Comparison of ENCODE assay signal across 25 mouse cellular contexts in genomic region chr11:84332860-84333259, GRCm38 (mm10).
A peak's percentile ranks its signal among the peaks of the same experiment; 100 is the strongest.
DNase-seq lines count a peak whose midpoint lies in the region; ATAC-seq and TF ChIP-seq lines count a peak whose summit lies in the region.
"Had no signal": no experiment of that assay in that cellular context is flagged by ENCODE, and none has a peak within 500 bp of the region (broad histone marks: within the 10 kb centered on the region; RNA-seq: fewer than 3 reads in every experiment).

No protein-coding gene starts in this region.

- DNase-seq in hindbrain, embryonic 14.5 days (ENCODE audit: low spot score) = no peak
- DNase-seq in spleen, adult 2 months (ENCODE audit: low read depth in 1 of 2, low spot score in 2 of 2) = peak in 1 of 2 experiments; percentile 5
- DNase-seq in spleen, adult 12 weeks (ENCODE audit: low spot score) = no peak
- DNase-seq in R1 (ENCODE audit: low read depth, low spot score) = peak; percentile 23
- no peak for DNase-seq in stomach, postnatal 0 days (ENCODE audit: low spot score)
- no peak for DNase-seq in layer of hippocampus, adult 2 months (ENCODE audit: low spot score in 2 of 2)
- DNase-seq: adrenal gland, postnatal 36 days; cerebellum, adult 11-12 months; cerebellum, postnatal 10 days; forebrain, postnatal 0 days; gastrocnemius, postnatal 25 days; heart, adult 2 months; left cerebral cortex, postnatal 4 days; lung, adult 18-20 months; lung, postnatal 10 days; thymus, adult 18-20 months; thymus, postnatal 36 days had no signal

- no peaks in the 10 kb centered on the region for H3K4me1 ChIP-seq in hindbrain, embryonic 14.5 days (replicated peaks; ENCODE audit: control insufficient read depth, insufficient read depth, low read length)
- no peaks in the 10 kb centered on the region for H3K4me1 ChIP-seq in hindbrain, embryonic 12.5 days
- no peaks in the 10 kb centered on the region; the same call in 1 of the 2 replicates for H3K4me1 ChIP-seq in spleen, adult 2 months (ENCODE audit: control insufficient read depth, insufficient read depth, insufficient read length)
- no peaks in the 10 kb centered on the region for H3K4me1 ChIP-seq in stomach, postnatal 0 days (replicated peaks; ENCODE audit: control insufficient read depth, insufficient read depth)
- H3K4me1 ChIP-seq: intestine, embryonic 15.5 days had no signal

- H3K9me3 ChIP-seq in hindbrain, embryonic 14.5 days (ENCODE audit: control insufficient read depth, low read length) = no peaks in the 10 kb centered on the region
- H3K9me3 ChIP-seq in hindbrain, embryonic 12.5 days (replicated peaks) = no peaks in the 10 kb centered on the region
- no peaks in the 10 kb centered on the region for H3K9me3 ChIP-seq in stomach, postnatal 0 days (ENCODE audit: control insufficient read depth, low read length)
- H3K9me3 ChIP-seq: hindbrain, embryonic 15.5 days; intestine, embryonic 15.5 days; midbrain, embryonic 13.5 days had no signal

- 84% methylated on average over 3 of the region's 3 CpGs for WGBS in hindbrain, embryonic 14.5 days
- WGBS in hindbrain, embryonic 12.5 days = 83% methylated on average over 3 of the region's 3 CpGs
- 50% methylated on average over 3 of the region's 3 CpGs for WGBS in spleen, adult 2 months
- WGBS in stomach, postnatal 0 days = 46% methylated on average over 3 of the region's 3 CpGs

- H3K4me3 ChIP-seq in hindbrain, embryonic 14.5 days (replicated peaks; ENCODE audit: low read length) = no peak overlapping the region
- H3K4me3 ChIP-seq in hindbrain, embryonic 12.5 days = no peak overlapping the region
- no peak overlapping the region for H3K4me3 ChIP-seq in spleen, adult 2 months (ENCODE audit: extremely low read depth, insufficient read depth, insufficient read length)
- H3K4me3 ChIP-seq in stomach, postnatal 0 days (ENCODE audit: low read depth, low read length) = no peak overlapping the region
- H3K4me3 ChIP-seq in layer of hippocampus, adult 2 months = no peak overlapping the region
- H3K4me3 ChIP-seq: heart, adult 2 months; hindbrain, embryonic 15.5 days; intestine, embryonic 15.5 days; left cerebral cortex, adult 2 months; midbrain, embryonic 13.5 days had no signal

- TF ChIP-seq CTCF in spleen, adult 2 months (IDR thresholded peaks at IDR 0.05; ENCODE audit: extremely low read depth, insufficient read depth, insufficient read length, insufficient replicate concordance) = no peak
- TF ChIP-seq CTCF in stomach, postnatal 0 days (IDR thresholded peaks at IDR 0.05; ENCODE audit: low read depth) = no peak
- TF ChIP-seq CTCF in layer of hippocampus, adult 2 months (conservative IDR thresholded peaks at IDR 0.05) = no peak

- no peak for TF ChIP-seq EP300 in stomach, postnatal 0 days (optimal IDR thresholded peaks at IDR 0.05)

- H3K4me2 ChIP-seq in hindbrain, embryonic 14.5 days (replicated peaks) = no peak overlapping the region
- H3K4me2 ChIP-seq in hindbrain, embryonic 12.5 days (replicated peaks) = no peak overlapping the region
- no peak overlapping the region for H3K4me2 ChIP-seq in stomach, postnatal 0 days (replicated peaks; ENCODE audit: low read depth)
- H3K4me2 ChIP-seq: hindbrain, embryonic 15.5 days; intestine, embryonic 15.5 days; liver, embryonic 11.5 days; midbrain, embryonic 13.5 days had no signal

- H3K36me3 ChIP-seq in hindbrain, embryonic 14.5 days (replicated peaks; ENCODE audit: control insufficient read depth, insufficient read depth) = no peaks in the 10 kb centered on the region
- H3K36me3 ChIP-seq in hindbrain, embryonic 12.5 days = 0 out of 2 replicates have a peak, but pooled peaks cover 4% of the 10 kb centered on the region
- 0 out of 2 replicates have a peak, but pooled peaks cover 2% of the 10 kb centered on the region for H3K36me3 ChIP-seq in spleen, adult 2 months (ENCODE audit: control insufficient read depth, insufficient read depth, low read length)
- H3K36me3 ChIP-seq in stomach, postnatal 0 days (ENCODE audit: control insufficient read depth, insufficient read depth, low read length) = no peaks in the 10 kb centered on the region
- H3K36me3 ChIP-seq: hindbrain, embryonic 15.5 days; midbrain, embryonic 13.5 days had no signal

- no peaks in the 10 kb centered on the region for H3K27me3 ChIP-seq in hindbrain, embryonic 14.5 days (ENCODE audit: control insufficient read depth, insufficient read depth, low read length)
- no peaks in the 10 kb centered on the region for H3K27me3 ChIP-seq in hindbrain, embryonic 12.5 days
- no peaks in the 10 kb centered on the region for H3K27me3 ChIP-seq in spleen, adult 2 months (ENCODE audit: control insufficient read depth, insufficient read depth, low read length)
- H3K27me3 ChIP-seq in stomach, postnatal 0 days (ENCODE audit: control insufficient read depth, insufficient read depth, low read length) = no peaks in the 10 kb centered on the region
- H3K27me3 ChIP-seq: hindbrain, embryonic 15.5 days; intestine, embryonic 15.5 days; midbrain, embryonic 13.5 days had no signal

- no peak overlapping the region for H3K9ac ChIP-seq in hindbrain, embryonic 14.5 days
- no peak overlapping the region for H3K9ac ChIP-seq in hindbrain, embryonic 12.5 days
- H3K9ac ChIP-seq in stomach, postnatal 0 days (ENCODE audit: low read length) = no peak overlapping the region
- H3K9ac ChIP-seq: forebrain, postnatal 0 days; hindbrain, embryonic 15.5 days; intestine, embryonic 15.5 days; midbrain, embryonic 13.5 days had no signal

- H3K27ac ChIP-seq in hindbrain, embryonic 14.5 days = peak overlapping the region; percentile 26; the same call in 1 of the 2 replicates
- H3K27ac ChIP-seq in hindbrain, embryonic 12.5 days = no peak overlapping the region
- peak overlapping the region; percentile 67 for H3K27ac ChIP-seq in spleen, adult 2 months (ENCODE audit: insufficient read depth, low read length)
- no peak overlapping the region for H3K27ac ChIP-seq in stomach, postnatal 0 days (replicated peaks)
- no peak overlapping the region for H3K27ac ChIP-seq in layer of hippocampus, adult 2 months
- H3K27ac ChIP-seq: heart, adult 2 months; hindbrain, embryonic 15.5 days; intestine, embryonic 15.5 days; kidney, postnatal 0 days; left cerebral cortex, adult 2 months had no signal

- no peak for ATAC-seq in hindbrain, embryonic 14.5 days (ENCODE audit: low FRiP score)
- no peak for ATAC-seq in hindbrain, embryonic 12.5 days (ENCODE audit: low FRiP score)
- ATAC-seq in stomach, postnatal 0 days (ENCODE audit: low FRiP score, low TSS enrichment) = peak; percentile 32; the same call in 1 of the 2 replicates
- ATAC-seq in monocyte, adult 5-6 weeks (replicated peaks; ENCODE audit: insufficient number of reproducible peaks, low FRiP score, low TSS enrichment, poor library complexity, severe bottlenecking) = no peak
- ATAC-seq: forebrain, postnatal 0 days; intestine, embryonic 15.5 days; midbrain, embryonic 13.5 days had no signal

- TF ChIP-seq POLR2A in spleen, adult 2 months (IDR thresholded peaks at IDR 0.05; ENCODE audit: low read depth, low read length) = no peak

Comparison
In these comparisons a context has a peak if more than half of its experiments do, and no peak if none do; other contexts are left out.
1. H3K27ac ChIP-seq: peak in hindbrain, embryonic 14.5 days (single experiment) and spleen, adult 2 months (single experiment); none in hindbrain, embryonic 12.5 days (single experiment), stomach, postnatal 0 days (single experiment) and layer of hippocampus, adult 2 months (single experiment).